Mouse (Mus musculus): ENCODE results near the gene Mc3r. TPM values are rescaled to one million over a fixed set of nuclear protein-coding genes. Genes with fewer than 3 reads are reported as not detected.

The Mc3r gene
- total RNA-seq, 2 experiments from 2014 or later: 0.19 to 0.37 TPM

GRCm38 (mm10) chr2:172298083-172298482, 49.8 kb downstream of the Mc3r start:
- no peak for DNase-seq (ENCODE audit: low spot score in 2 of 2)

GRCm38 (mm10) chr2:172298542-172298941, 50.2 kb downstream of the Mc3r start:
- DNase-seq (ENCODE audit: low spot score in 2 of 2): no peak

GRCm38 (mm10) chr2:172299126-172299921, 51.0 kb downstream of the Mc3r start:
- DNase-seq (ENCODE audit: low spot score in 2 of 2): no peak

Other genes starting within 250 kb of the Mc3r start
- gene Cbln4, start 205.0 kb upstream of the Mc3r start, total RNA-seq (2021): 10 to 100 TPM in 1 of 2 experiments, 1 to 10 TPM in 1; 9.4 to 10.3 TPM
- gene Fam210b, start 97.1 kb downstream of the Mc3r start, total RNA-seq (2021): 10 to 100 TPM; 24.9 TPM
- gene Aurka, start 122.0 kb downstream of the Mc3r start, total RNA-seq (2021): 1 to 10 TPM; 2.6 to 2.9 TPM
- gene Cstf1, start 122.2 kb downstream of the Mc3r start, total RNA-seq (2021): 10 to 100 TPM; 24.0 to 25.0 TPM
- gene Cass4, start 145.3 kb downstream of the Mc3r start, total RNA-seq (2021): under 1 TPM; 0.51 to 0.64 TPM
- 10 to 100 TPM; 63.3 to 63.6 TPM for gene Rtf2, start 192.1 kb downstream of the Mc3r start, total RNA-seq (2021)
- not detected for gene Gcnt7, start 210.1 kb downstream of the Mc3r start, total RNA-seq (2021)
- under 1 TPM; 0.51 to 0.79 TPM for gene Fam209, start 224.0 kb downstream of the Mc3r start, total RNA-seq (2021)